Mouse (Mus musculus): ENCODE measurements at regions not wholly inside any gene's neighbourhood (a gene's known extent, or its start where the extent isn't known, plus 50 kb on each side); places are given as distances from the start of the nearest gene placed in this dataset.
A peak's percentile ranks its signal among the peaks of the same experiment; 100 is the strongest.
"Not testable (repeated sequence)": the region's sequence is repeated elsewhere in the genome, so short reads cannot be mapped to it uniquely, and the experiment has no call there.

DNA sequence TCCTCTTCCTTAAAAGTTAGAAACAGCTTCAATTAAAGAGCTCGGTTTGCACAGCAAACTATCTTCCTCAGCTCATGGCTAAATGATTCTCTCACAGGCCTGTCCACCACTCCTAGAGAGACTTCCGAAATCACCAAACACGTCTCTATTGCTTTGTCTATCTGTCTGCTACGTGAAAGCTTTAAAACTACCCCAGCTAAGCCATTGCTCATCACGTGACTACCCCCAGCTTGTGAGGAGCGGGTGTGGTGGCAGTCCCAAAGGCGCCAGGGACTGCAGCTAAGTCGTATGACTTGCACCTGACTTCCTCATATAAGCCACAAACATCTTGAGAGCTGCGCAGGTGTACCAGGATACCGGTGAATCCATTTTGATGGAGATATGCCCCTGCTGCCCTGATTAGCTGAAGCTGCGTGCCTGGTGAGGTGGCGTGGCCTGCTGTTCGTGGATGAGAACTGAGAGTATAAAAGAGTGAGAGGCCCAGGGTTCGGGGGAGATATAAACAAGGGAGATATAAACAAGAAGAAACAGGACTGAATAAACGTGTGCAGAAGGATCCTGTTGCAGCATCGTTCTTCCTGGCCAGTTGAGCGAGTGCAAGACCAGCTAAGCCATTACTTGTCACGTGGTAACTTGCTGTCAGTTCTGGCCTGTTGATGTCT is 105.8 kb upstream of the Intu start:
- not testable (repeated sequence) for ATAC-seq (ENCODE audit: insufficient number of reproducible peaks, low FRiP score, low TSS enrichment)

DNA sequence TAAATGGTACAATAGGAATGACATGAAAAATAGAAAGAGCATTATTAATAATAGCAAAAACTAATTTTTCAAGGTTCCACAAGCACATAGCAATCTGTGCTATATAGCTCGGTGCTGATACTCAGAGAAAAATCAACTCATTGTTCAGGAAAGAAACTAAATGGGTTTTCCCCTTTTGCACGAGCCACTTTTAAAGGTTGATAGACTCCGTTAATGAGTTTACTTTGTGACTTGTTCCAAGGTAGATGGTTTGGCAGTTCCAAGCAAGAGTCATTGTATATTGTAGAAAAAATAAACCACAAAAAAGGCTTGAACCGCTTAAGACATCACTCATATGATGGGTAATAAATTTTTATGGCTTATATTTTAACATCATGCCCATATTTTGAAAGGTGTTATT is 105.0 kb upstream of the Intu start:
- ATAC-seq (ENCODE audit: insufficient number of reproducible peaks, low FRiP score, low TSS enrichment): no peak

DNA sequence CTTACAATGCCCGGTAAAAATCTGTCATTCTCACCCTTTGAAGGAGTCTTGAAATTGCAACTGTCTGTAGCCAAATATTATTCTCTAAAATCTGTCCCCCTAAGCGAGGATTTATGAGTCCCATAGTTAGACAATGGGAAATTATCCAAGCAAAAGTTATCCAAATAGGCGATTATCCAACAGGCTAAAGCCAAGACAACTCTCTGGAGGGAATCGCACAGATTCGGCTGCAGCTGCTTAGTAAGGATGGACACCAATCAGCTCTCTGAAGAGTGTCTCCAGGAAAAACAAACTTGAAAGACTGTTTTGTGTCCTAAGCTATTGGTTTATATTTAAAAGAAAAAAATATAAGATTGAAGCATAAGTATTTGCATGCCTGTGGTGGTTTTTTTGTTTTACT is 103.1 kb upstream of the Intu start:
- ATAC-seq (ENCODE audit: insufficient number of reproducible peaks, low FRiP score, low TSS enrichment): no peak

DNA sequence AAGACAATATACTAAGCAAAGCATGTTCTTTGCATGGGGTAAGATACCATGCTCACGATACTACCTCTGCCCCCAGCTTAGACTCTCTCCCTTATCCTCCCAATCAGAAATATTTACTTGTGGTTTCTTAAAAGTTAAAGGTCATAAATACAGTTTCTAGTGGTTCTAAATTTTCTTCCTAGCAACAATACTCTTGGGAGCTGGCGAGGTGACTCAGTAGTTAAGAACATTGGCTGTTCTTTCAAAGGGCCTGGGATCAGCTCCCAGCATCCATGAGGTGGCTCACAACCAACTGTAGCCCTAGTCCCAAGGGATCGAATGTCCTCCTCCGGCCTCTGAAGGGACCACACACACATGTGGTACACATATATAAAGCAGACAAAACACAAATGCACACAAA is 92.8 kb upstream of the Intu start:
- no peak for ATAC-seq (ENCODE audit: insufficient number of reproducible peaks, low FRiP score, low TSS enrichment)

DNA sequence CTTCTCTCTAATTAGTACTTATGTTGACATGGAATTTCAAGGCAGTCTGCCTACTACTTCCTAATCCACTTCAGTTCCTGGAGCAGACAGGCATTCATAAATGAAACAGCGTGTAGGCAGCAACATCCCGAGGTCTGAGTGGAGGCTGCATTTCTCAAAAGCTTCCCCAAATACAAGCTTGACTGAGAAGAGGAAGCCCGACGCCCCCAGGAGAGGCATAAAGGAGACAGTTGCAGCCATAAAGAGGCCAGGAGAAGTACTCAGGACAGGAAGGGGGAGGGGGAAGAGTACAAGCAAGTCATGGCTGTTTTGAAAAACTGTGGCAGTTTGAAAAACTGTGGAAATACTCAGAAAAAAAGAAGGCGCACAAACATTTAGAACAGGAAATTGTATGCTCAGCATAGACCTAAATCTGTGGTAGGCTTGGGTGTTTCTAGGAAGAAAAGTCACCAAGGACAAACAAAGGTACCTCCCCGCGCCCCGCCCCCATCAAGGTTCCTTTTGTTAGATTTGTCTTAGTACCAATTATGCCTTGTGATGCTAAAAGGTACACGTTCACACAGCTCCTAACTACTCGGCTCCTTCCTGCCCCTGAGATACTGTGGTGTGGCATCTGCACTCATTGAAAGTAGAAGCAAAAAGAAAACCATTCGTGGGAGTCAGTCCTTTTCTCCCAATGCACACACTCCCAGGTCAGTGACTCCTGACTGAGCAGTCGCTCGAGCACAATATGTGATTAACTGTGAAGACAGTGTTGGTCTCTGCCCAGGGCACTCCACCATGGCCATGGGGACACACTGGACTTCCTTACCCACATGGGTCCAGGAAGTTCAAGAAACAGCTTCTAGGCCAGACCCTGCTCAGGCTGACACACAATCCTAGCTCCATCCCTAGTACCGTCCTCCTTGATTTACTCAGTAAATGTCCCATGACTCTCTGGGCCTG is 89.7 kb upstream of the Intu start:
- ATAC-seq (ENCODE audit: insufficient number of reproducible peaks, low FRiP score, low TSS enrichment): no peak

- peak; percentile 23; the same call in 1 of the 2 replicates for ATAC-seq (ENCODE audit: insufficient number of reproducible peaks, low FRiP score, low TSS enrichment)
Measured at GRCm38 (mm10) chr3:40443788-40444595, 87.1 kb upstream of the Intu start.

- ATAC-seq (ENCODE audit: insufficient number of reproducible peaks, low FRiP score, low TSS enrichment): no peak
Measured at GRCm38 (mm10) chr3:40452958-40453357, 78.1 kb upstream of the Intu start.

- ATAC-seq (ENCODE audit: insufficient number of reproducible peaks, low FRiP score, low TSS enrichment): no peak
Measured at GRCm38 (mm10) chr3:40453552-40453951, 77.5 kb upstream of the Intu start.

- no peak for ATAC-seq (ENCODE audit: insufficient number of reproducible peaks, low FRiP score, low TSS enrichment)
Measured at GRCm38 (mm10) chr3:40456070-40456469, 75.0 kb upstream of the Intu start.

DNA sequence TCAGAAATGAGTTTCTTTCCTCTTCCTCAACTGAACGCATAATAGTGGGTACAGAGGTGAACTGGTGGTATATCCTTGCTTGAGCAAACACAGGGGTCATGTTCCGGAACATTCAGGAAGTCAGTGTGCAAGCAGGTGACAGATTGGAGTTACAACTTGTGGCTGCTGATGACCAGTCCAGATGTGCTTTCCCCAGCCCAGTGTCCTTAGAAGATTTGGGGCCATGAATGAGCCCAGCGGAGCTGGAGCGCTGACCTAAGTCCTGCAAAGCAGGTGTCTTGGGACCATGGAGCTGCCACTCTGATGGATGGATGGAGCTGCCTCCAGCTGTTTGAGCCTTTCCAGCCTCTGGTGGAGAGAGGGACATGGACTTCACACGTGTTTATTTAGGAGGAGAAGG is 72.6 kb upstream of the Intu start:
- no peak for ATAC-seq (ENCODE audit: insufficient number of reproducible peaks, low FRiP score, low TSS enrichment)

DNA sequence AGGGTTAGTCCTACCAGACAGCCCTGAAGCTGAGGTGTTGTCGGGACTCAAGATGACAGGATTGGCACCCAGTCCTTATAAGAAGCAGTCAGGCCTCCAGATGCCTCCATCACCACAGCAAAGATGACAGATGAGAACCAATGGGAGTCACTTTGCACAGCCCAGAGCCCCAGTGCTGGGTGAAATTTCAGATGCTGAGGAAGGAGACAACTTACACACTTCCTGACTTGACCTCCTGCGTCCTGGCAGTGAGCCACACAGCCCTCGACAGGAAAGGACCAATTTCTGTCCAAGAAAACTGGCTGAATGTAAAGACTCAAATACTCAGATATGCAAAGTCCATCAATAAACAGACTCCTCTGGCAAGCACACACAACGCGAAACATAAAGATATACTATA is 67.6 kb upstream of the Intu start:
- no peak for ATAC-seq (ENCODE audit: insufficient number of reproducible peaks, low FRiP score, low TSS enrichment)

DNA sequence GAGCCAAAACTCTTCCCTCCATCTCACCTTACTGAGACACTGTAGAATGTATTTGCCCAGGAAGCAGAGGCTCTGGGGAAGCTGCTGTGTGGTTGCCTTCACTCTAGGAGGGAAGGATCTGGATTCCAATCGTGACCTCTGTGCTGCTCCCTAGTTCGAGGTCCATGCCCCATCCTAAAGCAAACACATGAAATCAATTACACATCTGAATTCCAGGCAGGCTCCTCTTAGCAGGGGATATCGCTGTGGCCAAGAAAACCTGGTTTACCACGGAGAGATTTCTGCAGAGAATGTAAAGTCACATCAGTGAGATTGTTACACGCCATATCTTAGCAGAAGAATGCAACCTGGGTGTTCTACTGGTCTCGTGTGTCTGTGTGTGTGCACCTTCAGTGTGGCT is 61.0 kb upstream of the Intu start:
- ATAC-seq (ENCODE audit: insufficient number of reproducible peaks, low FRiP score, low TSS enrichment): no peak

DNA sequence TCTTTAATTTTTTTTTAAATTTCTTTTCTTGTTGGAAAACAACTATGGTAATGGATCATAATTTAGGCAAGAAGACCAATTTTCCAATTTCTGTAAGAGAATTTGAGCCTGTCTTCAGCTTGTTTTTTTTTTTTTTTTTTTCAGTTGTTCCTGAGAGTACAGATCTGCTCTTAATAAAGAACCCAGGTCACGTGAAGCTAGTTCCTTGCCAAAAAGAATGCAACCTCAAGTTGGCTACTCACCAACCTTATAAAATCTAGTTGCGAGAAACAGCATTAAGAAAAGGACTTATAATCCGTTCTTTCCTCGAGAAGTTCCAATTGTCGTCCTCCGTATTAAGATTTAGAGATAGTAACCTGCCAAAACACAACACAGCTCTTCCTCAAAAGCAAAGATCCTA is 58.3 kb upstream of the Intu start:
- no peak for ATAC-seq (ENCODE audit: insufficient number of reproducible peaks, low FRiP score, low TSS enrichment)

GRCm38 (mm10) chr3:40480258-40480951 is 50.7 kb upstream of the Intu start:
- ATAC-seq (ENCODE audit: insufficient number of reproducible peaks, low FRiP score, low TSS enrichment): no peak

Measured in cerebellum, adult (tissue).